Mouse (Mus musculus) intestine, embryonic 15.5 days (tissue): ENCODE data around the gene Cog5. TPM values are rescaled to one million over a fixed set of nuclear protein-coding genes. Genes with fewer than 3 reads are reported as not detected.

Experiments
- ATAC-seq: fragments of 200-750 bp; cut with Nextera tagmentation; 2 replicates; pipeline ENCODE4 v1.8.0; 2017; ENCODE audit warnings: moderate TSS enrichment, moderate library complexity
- H3K27ac ChIP-seq: fragments of 300-500 bp; sonication (generic); 2 replicates; pipeline ENCODE4 v1.5.1; 2015; ENCODE audit warnings: mild to moderate bottlenecking, inconsistent platforms
- H3K27me3 ChIP-seq: fragments of 300-500 bp; sonication (generic); replicated peaks from 2 replicates; pipeline ENCODE4 v1.6.1; 2015; ENCODE audit warnings: inconsistent platforms
- H3K36me3 ChIP-seq: fragments of 300-500 bp; sonication (generic); 2 replicates; pipeline ENCODE4 v1.6.1; 2015; ENCODE audit warnings: inconsistent platforms
- H3K4me1 ChIP-seq: fragments of 300-500 bp; sonication (generic); replicated peaks from 2 replicates; pipeline ENCODE4 v1.6.1; 2015; ENCODE audit warnings: inconsistent platforms
- H3K4me2 ChIP-seq: fragments of 300-500 bp; sonication (generic); replicated peaks from 2 replicates; pipeline ENCODE4 v1.6.1; 2015; ENCODE audit warnings: mild to moderate bottlenecking, inconsistent platforms
- H3K4me3 ChIP-seq: fragments of 300-500 bp; sonication (generic); replicated peaks from 2 replicates; pipeline ENCODE4 v1.5.1; 2015; ENCODE audit warnings: inconsistent platforms
- H3K9ac ChIP-seq: fragments of 300-500 bp; sonication (generic); 2 replicates; pipeline ENCODE4 v1.6.1; 2015; ENCODE audit warnings: inconsistent platforms
- H3K9me3 ChIP-seq: fragments of 300-500 bp; sonication (generic); 2 replicates; pipeline ENCODE4 v1.6.1; 2016; ENCODE audit warnings: inconsistent platforms
- WGBS: fragments of 180-500 bp; shearing (Covaris S2); methylation state at CpG from one replicate; pipeline ENCODE4 v1.1.7; 2015; 5-methylcytosine and 5-hydroxymethylcytosine counted together
- polyA plus RNA-seq: library from polyadenylated mRNA; unstranded; fragments of >200 nt; fragmentation: Nextera tagmentation; extraction: Ambion mirVana; gene quantifications from 2 replicates; pipeline ENCODE4 v1.2.1, GENCODE M21; 2015

Cog5 gene
- polyA plus RNA-seq, 1 experiment from 2014 or later: 29.2 TPM

DNA sequence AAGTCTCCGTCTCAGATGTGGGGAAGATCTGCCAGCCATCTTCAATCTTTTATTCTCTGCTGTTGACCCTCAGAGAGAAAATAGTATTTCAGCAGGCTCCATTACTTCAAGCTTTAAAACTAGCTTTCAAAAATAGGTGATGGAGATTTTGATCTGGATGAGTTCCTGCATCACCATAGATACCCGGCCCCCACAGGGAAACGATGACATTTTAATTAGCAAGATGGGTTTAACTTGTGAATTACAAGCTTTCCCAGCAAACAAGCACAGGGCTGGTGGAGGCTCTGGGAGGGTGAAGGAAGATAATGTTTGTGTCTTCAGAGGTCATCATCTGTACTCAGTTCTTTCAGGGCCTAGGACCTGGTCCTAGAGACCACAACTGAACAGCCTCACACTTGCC, 118.9 kb downstream of the Cog5 start:
- WGBS: 76% methylated on average over 3 of the region's 3 CpGs
- Histone ChIP-seq H3K9ac (no peak overlapping the region), H3K27ac (no peak overlapping the region)

GRCm38 (mm10) chr12:31784291-31784690, 129.6 kb downstream of the Cog5 start:
- Histone ChIP-seq H3K36me3 (no peaks in the 10 kb centered on the region), H3K27ac (no peak overlapping the region), H3K27me3 (no peaks in the 10 kb centered on the region), H3K9ac (no peak overlapping the region), H3K4me2 (no peak overlapping the region), H3K4me3 (no peak overlapping the region), H3K9me3 (no peaks in the 10 kb centered on the region), H3K4me1 (no peaks in the 10 kb centered on the region)
- ATAC-seq: no peak
- WGBS: 94% methylated on average over 1 of the region's 1 CpGs

More for the DNA sequence above, 118.9 kb downstream of the Cog5 start:
- Histone ChIP-seq H3K9me3 (no peaks in the 10 kb centered on the region), H3K4me1 (no peaks in the 10 kb centered on the region), H3K4me3 (no peak overlapping the region), H3K27me3 (no peaks in the 10 kb centered on the region), H3K4me2 (no peak overlapping the region), H3K36me3 (no peaks in the 10 kb centered on the region)
- ATAC-seq: no peak

- Histone ChIP-seq H3K27ac (no peak overlapping the region), H3K27me3 (no peaks in the 10 kb centered on the region), H3K4me2 (no peak overlapping the region), H3K4me3 (no peak overlapping the region), H3K9ac (no peak overlapping the region), H3K4me1 (no peaks in the 10 kb centered on the region), H3K36me3 (no peaks in the 10 kb centered on the region), H3K9me3 (no peaks in the 10 kb centered on the region)
- no peak for ATAC-seq
- 96% methylated on average over 3 of the region's 3 CpGs for WGBS
Observed at GRCm38 (mm10) chr12:31788530-31788929, 133.9 kb downstream of the Cog5 start.

- no peak overlapping the region for H3K9ac ChIP-seq
- H3K4me1 ChIP-seq: no peaks in the 10 kb centered on the region
- no peak for ATAC-seq
- H3K4me3 ChIP-seq: no peak overlapping the region
- H3K27ac ChIP-seq: no peak overlapping the region
- H3K4me2 ChIP-seq: no peak overlapping the region
- WGBS: 91% methylated on average over 5 of the region's 5 CpGs
- no peaks in the 10 kb centered on the region for H3K27me3 ChIP-seq
- no peaks in the 10 kb centered on the region for H3K36me3 ChIP-seq
- H3K9me3 ChIP-seq: no peaks in the 10 kb centered on the region
Observed at GRCm38 (mm10) chr12:31806410-31807154, 151.9 kb downstream of the Cog5 start.

DNA sequence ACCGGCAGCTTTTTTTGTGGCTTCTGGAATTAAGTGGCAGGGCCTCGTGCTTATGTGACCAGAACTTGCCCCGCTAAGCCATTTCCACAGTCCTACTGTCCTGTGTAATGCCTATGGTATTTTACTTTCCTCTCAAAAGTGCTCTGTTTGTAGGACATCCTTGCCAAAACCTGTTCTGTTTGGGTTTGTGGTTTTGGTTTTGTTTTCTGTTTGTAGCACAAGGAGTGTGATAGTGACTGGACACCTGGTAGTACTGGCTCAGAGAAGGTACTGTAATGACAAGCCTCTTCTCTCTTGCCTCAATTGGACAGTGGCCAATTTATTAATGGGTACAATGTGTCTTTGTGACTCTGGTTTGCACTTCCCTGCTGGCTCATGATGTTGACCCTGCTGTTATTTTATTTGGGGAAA, 163.4 kb downstream of the Cog5 start:
- Histone ChIP-seq H3K9ac (no peak overlapping the region), H3K36me3 (no peaks in the 10 kb centered on the region), H3K27me3 (no peaks in the 10 kb centered on the region), H3K4me2 (no peak overlapping the region), H3K4me1 (no peaks in the 10 kb centered on the region), H3K9me3 (no peaks in the 10 kb centered on the region), H3K4me3 (no peak overlapping the region), H3K27ac (no peak overlapping the region)
- no peak for ATAC-seq
- WGBS: 79% methylated on average over 3 of the region's 3 CpGs

GRCm38 (mm10) chr12:31819096-31819495, 164.4 kb downstream of the Cog5 start:
- Histone ChIP-seq H3K9ac (no peak overlapping the region), H3K4me2 (no peak overlapping the region), H3K27me3 (no peaks in the 10 kb centered on the region), H3K4me1 (no peaks in the 10 kb centered on the region), H3K9me3 (no peaks in the 10 kb centered on the region), H3K4me3 (no peak overlapping the region), H3K36me3 (no peaks in the 10 kb centered on the region), H3K27ac (no peak overlapping the region)
- ATAC-seq: no peak

- H3K36me3 ChIP-seq: no peaks in the 10 kb centered on the region
- H3K4me1 ChIP-seq: no peaks in the 10 kb centered on the region
- WGBS: 90% methylated on average over 7 of the region's 7 CpGs
- no peak overlapping the region for H3K4me3 ChIP-seq
- H3K27me3 ChIP-seq: no peaks in the 10 kb centered on the region
- H3K27ac ChIP-seq: no peak overlapping the region
- H3K9ac ChIP-seq: no peak overlapping the region
- no peak for ATAC-seq
- no peak overlapping the region for H3K4me2 ChIP-seq
- no peaks in the 10 kb centered on the region for H3K9me3 ChIP-seq
Observed at GRCm38 (mm10) chr12:31819520-31819919, 164.9 kb downstream of the Cog5 start.

GRCm38 (mm10) chr12:31823671-31824070, 169.0 kb downstream of the Cog5 start:
- H3K27me3 ChIP-seq: no peaks in the 10 kb centered on the region
- H3K4me2 ChIP-seq: no peak overlapping the region
- WGBS: 87% methylated on average over 3 of the region's 3 CpGs

GRCm38 (mm10) chr12:31824831-31825230, 170.2 kb downstream of the Cog5 start:
- no peak for ATAC-seq
- no peaks in the 10 kb centered on the region for H3K27me3 ChIP-seq
- H3K4me3 ChIP-seq: no peak overlapping the region
- 70% methylated on average over 5 of the region's 5 CpGs for WGBS
- H3K4me2 ChIP-seq: no peak overlapping the region
- no peaks in the 10 kb centered on the region for H3K9me3 ChIP-seq
- H3K27ac ChIP-seq: no peak overlapping the region
- no peaks in the 10 kb centered on the region for H3K4me1 ChIP-seq
- H3K36me3 ChIP-seq: no peaks in the 10 kb centered on the region
- H3K9ac ChIP-seq: no peak overlapping the region

More at GRCm38 (mm10) chr12:31823671-31824070, 169.0 kb downstream of the Cog5 start:
- Histone ChIP-seq H3K9me3 (no peaks in the 10 kb centered on the region), H3K9ac (no peak overlapping the region), H3K4me3 (no peak overlapping the region), H3K27ac (no peak overlapping the region), H3K4me1 (no peaks in the 10 kb centered on the region), H3K36me3 (no peaks in the 10 kb centered on the region)
- no peak for ATAC-seq

DNA sequence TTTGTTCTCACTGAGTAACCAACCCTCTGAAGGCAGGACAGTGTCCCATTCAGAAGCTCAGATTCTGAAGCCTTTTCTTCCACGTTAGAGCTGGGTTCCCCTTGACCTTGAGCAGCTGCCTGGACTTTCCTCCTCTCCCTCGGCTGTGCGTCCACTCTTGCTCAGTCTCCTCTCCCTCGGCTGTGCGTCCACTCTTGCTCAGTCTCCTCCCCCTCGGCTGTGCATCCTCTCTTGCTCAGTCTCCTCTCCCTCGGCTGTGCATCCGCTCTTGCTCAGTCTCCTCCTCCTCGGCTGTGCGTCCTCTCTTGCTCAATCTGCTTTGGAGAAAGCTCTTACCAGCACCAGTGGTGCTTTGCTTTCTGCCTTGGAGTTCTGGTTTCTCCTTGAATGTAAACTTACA, 171.2 kb downstream of the Cog5 start:
- H3K9me3 ChIP-seq: no peaks in the 10 kb centered on the region
- no peaks in the 10 kb centered on the region for H3K36me3 ChIP-seq
- no peak for ATAC-seq
- no peak overlapping the region for H3K9ac ChIP-seq
- H3K4me2 ChIP-seq: no peak overlapping the region
- WGBS: 50% methylated on average over 10 of the region's 10 CpGs
- H3K27ac ChIP-seq: no peak overlapping the region
- H3K4me3 ChIP-seq: no peak overlapping the region
- H3K27me3 ChIP-seq: no peaks in the 10 kb centered on the region
- no peaks in the 10 kb centered on the region for H3K4me1 ChIP-seq

DNA sequence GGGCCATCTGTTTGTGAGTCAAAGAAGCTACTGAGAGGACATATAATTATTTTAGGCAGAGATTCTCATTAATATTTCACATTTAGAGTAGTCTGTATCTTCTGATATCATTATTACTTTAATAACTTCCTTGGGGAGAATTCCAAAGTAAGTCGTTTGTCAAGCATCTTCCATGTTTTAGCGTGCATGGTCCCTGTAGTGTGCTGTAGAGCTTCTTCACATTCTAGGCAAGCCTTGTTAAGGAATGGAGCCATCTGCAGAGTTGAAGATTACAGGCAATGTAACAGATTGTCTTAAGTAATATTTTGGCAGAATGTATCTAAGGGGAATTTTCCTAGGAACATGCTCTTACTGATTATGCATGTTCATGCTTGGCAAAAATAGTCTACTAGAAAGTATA, 171.8 kb downstream of the Cog5 start:
- Histone ChIP-seq H3K27ac (no peak overlapping the region), H3K36me3 (no peaks in the 10 kb centered on the region), H3K4me2 (no peak overlapping the region), H3K9ac (no peak overlapping the region), H3K27me3 (no peaks in the 10 kb centered on the region), H3K9me3 (no peaks in the 10 kb centered on the region), H3K4me3 (no peak overlapping the region), H3K4me1 (no peaks in the 10 kb centered on the region)
- WGBS: 89% methylated on average over 2 of the region's 2 CpGs
- ATAC-seq: no peak

GRCm38 (mm10) chr12:31835480-31835879, 180.8 kb downstream of the Cog5 start:
- Histone ChIP-seq H3K9me3 (no peaks in the 10 kb centered on the region), H3K9ac (no peak overlapping the region), H3K27me3 (no peaks in the 10 kb centered on the region), H3K27ac (no peak overlapping the region), H3K36me3 (no peaks in the 10 kb centered on the region), H3K4me1 (no peaks in the 10 kb centered on the region), H3K4me3 (no peak overlapping the region), H3K4me2 (no peak overlapping the region)
- WGBS: 81% methylated on average over 5 of the region's 5 CpGs
- no peak for ATAC-seq

- no peak for ATAC-seq
- H3K9ac ChIP-seq: no peak overlapping the region
- H3K27me3 ChIP-seq: no peaks in the 10 kb centered on the region
- no peak overlapping the region for H3K4me2 ChIP-seq
- no peaks in the 10 kb centered on the region for H3K4me1 ChIP-seq
- WGBS: 28% methylated on average over 1 of the region's 1 CpGs
- no peaks in the 10 kb centered on the region for H3K36me3 ChIP-seq
- no peak overlapping the region for H3K27ac ChIP-seq
- no peaks in the 10 kb centered on the region for H3K9me3 ChIP-seq
- H3K4me3 ChIP-seq: no peak overlapping the region
Observed at GRCm38 (mm10) chr12:31836211-31836610, 181.5 kb downstream of the Cog5 start.
